Mouse (Mus musculus): ENCODE data around the gene Agfg2. TPM values are rescaled to one million over a fixed set of nuclear protein-coding genes. Genes with fewer than 3 reads are reported as not detected.

The Agfg2 gene
- polyA plus RNA-seq, 1 experiment from 2014 or later, result 13.6 TPM

DNA sequence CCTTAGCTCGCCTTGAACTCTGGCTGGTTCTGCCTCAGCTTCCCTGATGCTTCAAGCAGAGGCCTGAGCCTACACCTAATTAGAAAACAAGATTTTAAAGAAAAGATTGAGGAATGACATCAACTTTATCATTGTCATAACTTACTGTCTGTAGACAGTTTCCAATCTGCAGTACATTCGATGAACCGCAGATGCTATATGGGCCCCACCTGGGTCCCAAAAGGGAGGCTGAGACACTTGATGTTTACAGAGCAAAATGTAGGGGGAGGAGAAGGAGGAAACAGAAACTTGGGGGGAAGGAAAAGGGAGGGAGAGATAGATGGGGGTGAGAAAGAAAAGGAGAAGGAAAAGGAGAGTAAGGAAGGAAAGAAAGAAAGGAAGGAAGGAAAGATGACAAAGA, 5.4 kb upstream of the Agfg2 start:
- Histone ChIP-seq H3K27ac (ENCODE audit: low read depth, low read length) (no peak overlapping the region), H3K9me3 (ENCODE audit: control insufficient read depth, low read length) (no peaks in the 10 kb centered on the region), H3K27me3 (ENCODE audit: control insufficient read depth, insufficient read depth, low read length) (no peaks in the 10 kb centered on the region), H3K4me2 (ENCODE audit: low read depth) (no peak overlapping the region), H3K36me3 (ENCODE audit: control insufficient read depth, insufficient read depth, low read length) (no peaks in the 10 kb centered on the region), H3K4me3 (ENCODE audit: low read depth, low read length) (no peak overlapping the region), H3K4me1 (ENCODE audit: control insufficient read depth, insufficient read depth, low read length) (no peaks in the 10 kb centered on the region), H3K9ac (ENCODE audit: low read length) (no peak overlapping the region)
- ATAC-seq (ENCODE audit: insufficient read depth, low FRiP score, low TSS enrichment), result no peak
- no peak for DNase-seq (ENCODE audit: low spot score)
- 89% methylated on average over 3 of the region's 3 CpGs for WGBS

- Histone ChIP-seq H3K4me2 (ENCODE audit: low read depth) (no peak overlapping the region), H3K36me3 (ENCODE audit: control insufficient read depth, insufficient read depth, low read length) (no peaks in the 10 kb centered on the region), H3K4me3 (ENCODE audit: low read depth, low read length) (no peak overlapping the region), H3K4me1 (ENCODE audit: control insufficient read depth, insufficient read depth, low read length) (peaks cover 13% of the 10 kb centered on the region), H3K27me3 (ENCODE audit: control insufficient read depth, insufficient read depth, low read length) (no peaks in the 10 kb centered on the region), H3K9me3 (ENCODE audit: control insufficient read depth, low read length) (no peaks in the 10 kb centered on the region), H3K27ac (ENCODE audit: low read depth, low read length) (no peak overlapping the region), H3K9ac (ENCODE audit: low read length) (no peak overlapping the region)
- DNase-seq (ENCODE audit: low spot score) (no peak), ATAC-seq (ENCODE audit: insufficient read depth, low FRiP score, low TSS enrichment) (no peak)
- WGBS, result 83% methylated on average over 6 of the region's 6 CpGs
These were observed 1.7 kb upstream of the Agfg2 start for GRCm38 (mm10) chr5:137686127-137686790.

- H3K4me2 ChIP-seq (ENCODE audit: low read depth), result no peak overlapping the region
- DNase-seq (ENCODE audit: low spot score), result no peak
- WGBS, result 95% methylated on average over 3 of the region's 3 CpGs
These were observed 1.1 kb upstream of the Agfg2 start for GRCm38 (mm10) chr5:137685653-137686052.

GRCm38 (mm10) chr5:137683388-137684293, 885 bp downstream of the Agfg2 start:
- Histone ChIP-seq H3K4me2 (ENCODE audit: low read depth) (peak overlapping the region; percentile 86), H3K9me3 (ENCODE audit: control insufficient read depth, low read length) (no peaks in the 10 kb centered on the region), H3K4me1 (ENCODE audit: control insufficient read depth, insufficient read depth, low read length) (peaks cover 13% of the 10 kb centered on the region), H3K27me3 (ENCODE audit: control insufficient read depth, insufficient read depth, low read length) (no peaks in the 10 kb centered on the region), H3K27ac (ENCODE audit: low read depth, low read length) (peak overlapping the region; percentile 49; the same call in 1 of the 2 replicates), H3K9ac (ENCODE audit: low read length) (peak overlapping the region; percentile 66), H3K4me3 (ENCODE audit: low read depth, low read length) (peak overlapping the region; percentile 71), H3K36me3 (ENCODE audit: control insufficient read depth, insufficient read depth, low read length) (no peaks in the 10 kb centered on the region)
- WGBS, result 20% methylated on average over 28 of the region's 28 CpGs
- peak; percentile 38; the same call in 1 of the 2 replicates for ATAC-seq (ENCODE audit: insufficient read depth, low FRiP score, low TSS enrichment)
- peak; percentile 18 for DNase-seq (ENCODE audit: low spot score)

More at GRCm38 (mm10) chr5:137685653-137686052, 1.1 kb upstream of the Agfg2 start:
- H3K4me1 ChIP-seq (ENCODE audit: control insufficient read depth, insufficient read depth, low read length), result peaks cover 13% of the 10 kb centered on the region
- no peak for ATAC-seq (ENCODE audit: insufficient read depth, low FRiP score, low TSS enrichment)
- no peaks in the 10 kb centered on the region for H3K27me3 ChIP-seq (ENCODE audit: control insufficient read depth, insufficient read depth, low read length)
- H3K27ac ChIP-seq (ENCODE audit: low read depth, low read length), result no peak overlapping the region
- H3K9me3 ChIP-seq (ENCODE audit: control insufficient read depth, low read length), result no peaks in the 10 kb centered on the region
- no peaks in the 10 kb centered on the region for H3K36me3 ChIP-seq (ENCODE audit: control insufficient read depth, insufficient read depth, low read length)
- H3K9ac ChIP-seq (ENCODE audit: low read length), result no peak overlapping the region
- no peak overlapping the region for H3K4me3 ChIP-seq (ENCODE audit: low read depth, low read length)

GRCm38 (mm10) chr5:137682526-137682925, 2.0 kb downstream of the Agfg2 start:
- H3K4me2 ChIP-seq (ENCODE audit: low read depth), result no peak overlapping the region; the same call in 1 of the 2 replicates
- H3K4me1 ChIP-seq (ENCODE audit: control insufficient read depth, insufficient read depth, low read length), result peaks cover 13% of the 10 kb centered on the region
- no peaks in the 10 kb centered on the region for H3K36me3 ChIP-seq (ENCODE audit: control insufficient read depth, insufficient read depth, low read length)
- 87% methylated on average over 6 of the region's 6 CpGs for WGBS
- no peak overlapping the region for H3K9ac ChIP-seq (ENCODE audit: low read length)
- H3K27me3 ChIP-seq (ENCODE audit: control insufficient read depth, insufficient read depth, low read length), result no peaks in the 10 kb centered on the region
- no peak overlapping the region for H3K4me3 ChIP-seq (ENCODE audit: low read depth, low read length)
- ATAC-seq (ENCODE audit: insufficient read depth, low FRiP score, low TSS enrichment) (no peak), DNase-seq (ENCODE audit: low spot score) (no peak)
- H3K27ac ChIP-seq (ENCODE audit: low read depth, low read length), result no peak overlapping the region
- no peaks in the 10 kb centered on the region for H3K9me3 ChIP-seq (ENCODE audit: control insufficient read depth, low read length)

GRCm38 (mm10) chr5:137679726-137680125, 4.8 kb downstream of the Agfg2 start:
- H3K9ac ChIP-seq (ENCODE audit: low read length), result no peak overlapping the region
- ATAC-seq (ENCODE audit: insufficient read depth, low FRiP score, low TSS enrichment) (no peak), DNase-seq (ENCODE audit: low spot score) (no peak)
- H3K27me3 ChIP-seq (ENCODE audit: control insufficient read depth, insufficient read depth, low read length), result no peaks in the 10 kb centered on the region
- H3K4me3 ChIP-seq (ENCODE audit: low read depth, low read length), result no peak overlapping the region
- no peaks in the 10 kb centered on the region for H3K9me3 ChIP-seq (ENCODE audit: control insufficient read depth, low read length)
- WGBS, result 86% methylated on average over 4 of the region's 4 CpGs
- H3K36me3 ChIP-seq (ENCODE audit: control insufficient read depth, insufficient read depth, low read length), result no peaks in the 10 kb centered on the region
- H3K4me1 ChIP-seq (ENCODE audit: control insufficient read depth, insufficient read depth, low read length), result peaks cover 13% of the 10 kb centered on the region
- no peak overlapping the region for H3K4me2 ChIP-seq (ENCODE audit: low read depth)
- H3K27ac ChIP-seq (ENCODE audit: low read depth, low read length), result no peak overlapping the region

GRCm38 (mm10) chr5:137678736-137679135, 5.8 kb downstream of the Agfg2 start:
- Histone ChIP-seq H3K36me3 (ENCODE audit: control insufficient read depth, insufficient read depth, low read length) (no peaks in the 10 kb centered on the region), H3K27ac (ENCODE audit: low read depth, low read length) (no peak overlapping the region), H3K4me2 (ENCODE audit: low read depth) (no peak overlapping the region), H3K9ac (ENCODE audit: low read length) (no peak overlapping the region), H3K27me3 (ENCODE audit: control insufficient read depth, insufficient read depth, low read length) (no peaks in the 10 kb centered on the region), H3K4me3 (ENCODE audit: low read depth, low read length) (no peak overlapping the region), H3K4me1 (ENCODE audit: control insufficient read depth, insufficient read depth, low read length) (peaks cover 13% of the 10 kb centered on the region), H3K9me3 (ENCODE audit: control insufficient read depth, low read length) (no peaks in the 10 kb centered on the region)
- ATAC-seq (ENCODE audit: insufficient read depth, low FRiP score, low TSS enrichment), result no peak
- 90% methylated on average over 3 of the region's 3 CpGs for WGBS
- no peak for DNase-seq (ENCODE audit: low spot score)

- 97% methylated on average over 8 of the region's 8 CpGs for WGBS
- Histone ChIP-seq H3K36me3 (ENCODE audit: control insufficient read depth, insufficient read depth, low read length) (no peaks in the 10 kb centered on the region), H3K9ac (ENCODE audit: low read length) (no peak overlapping the region), H3K27ac (ENCODE audit: low read depth, low read length) (no peak overlapping the region), H3K27me3 (ENCODE audit: control insufficient read depth, insufficient read depth, low read length) (no peaks in the 10 kb centered on the region), H3K4me3 (ENCODE audit: low read depth, low read length) (no peak overlapping the region), H3K4me2 (ENCODE audit: low read depth) (no peak overlapping the region), H3K4me1 (ENCODE audit: control insufficient read depth, insufficient read depth, low read length) (peaks cover 6% of the 10 kb centered on the region; the same call in 1 of the 2 replicates), H3K9me3 (ENCODE audit: control insufficient read depth, low read length) (no peaks in the 10 kb centered on the region)
- ATAC-seq (ENCODE audit: insufficient read depth, low FRiP score, low TSS enrichment), result no peak
- DNase-seq (ENCODE audit: low spot score), result no peak
These were observed 6.7 kb downstream of the Agfg2 start for GRCm38 (mm10) chr5:137677859-137678258.

All from neural tube, embryonic 11.5 days (tissue).